Mouse (Mus musculus) midbrain, embryonic 14.5 days (tissue): ENCODE results near the gene Gm49340. TPM values are rescaled to one million over a fixed set of nuclear protein-coding genes. Genes with fewer than 3 reads are reported as not detected.
"Not testable (repeated sequence)": the region's sequence is repeated elsewhere in the genome, so short reads cannot be mapped to it uniquely, and the experiment has no call there.

Experiments used
- ATAC-seq: fragments of 200-750 bp; cut with Nextera tagmentation; 2 replicates; pipeline ENCODE4 v1.8.0; 2017; ENCODE audit warnings: moderate number of reproducible peaks, moderate library complexity; ENCODE audit not compliant: low FRiP score, low TSS enrichment
- DNase-seq: peaks from one replicate; pipeline ENCODE4 v3.0.0-alpha.2; 2015
- H3K27ac ChIP-seq: fragments of 300-500 bp; sonication (generic); replicated peaks from 2 replicates; pipeline ENCODE4 v1.5.1; 2014; ENCODE audit warnings: mild to moderate bottlenecking, low read depth, low read length, moderate library complexity
- H3K27me3 ChIP-seq: fragments of 300-500 bp; sonication (generic); 2 replicates; pipeline ENCODE4 v1.6.1; 2014; ENCODE audit warnings: low read length, control low read depth, mixed read lengths; ENCODE audit not compliant: control insufficient read depth, insufficient read depth
- H3K36me3 ChIP-seq: fragments of 300-500 bp; sonication (generic); 2 replicates; pipeline ENCODE4 v1.6.1; 2014; ENCODE audit warnings: low read length, control low read depth; ENCODE audit not compliant: control insufficient read depth, insufficient read depth
- H3K4me1 ChIP-seq: fragments of 300-500 bp; sonication (generic); 2 replicates; pipeline ENCODE4 v1.6.1; 2014; ENCODE audit warnings: mild to moderate bottlenecking, antibody characterized with exemption, low read length, control low read depth; ENCODE audit not compliant: control insufficient read depth, insufficient read depth
- H3K4me2 ChIP-seq: fragments of 300-500 bp; sonication (generic); 2 replicates; pipeline ENCODE4 v1.6.1; 2014; ENCODE audit warnings: mild to moderate bottlenecking, low read length, moderate library complexity
- H3K4me3 ChIP-seq: fragments of 300-500 bp; sonication (generic); replicated peaks from 2 replicates; pipeline ENCODE4 v1.5.1; 2014; ENCODE audit warnings: low read depth, low read length
- H3K9ac ChIP-seq: fragments of 300-500 bp; sonication (generic); replicated peaks from 2 replicates; pipeline ENCODE4 v1.6.1; 2014; ENCODE audit warnings: mild to moderate bottlenecking, low read length, moderate library complexity
- H3K9me3 ChIP-seq: fragments of 300-500 bp; sonication (generic); 2 replicates; pipeline ENCODE4 v1.6.1; 2016; ENCODE audit warnings: low read length, control low read depth, mixed read lengths; ENCODE audit not compliant: control insufficient read depth
- WGBS: fragments of 180-500 bp; shearing (Covaris S2); extraction: QIAGEN DNeasy Blood & Tissue Kit; methylation state at CpG from one replicate; pipeline ENCODE4 v1.1.7; 2014; 5-methylcytosine and 5-hydroxymethylcytosine counted together
- polyA plus RNA-seq: library from polyadenylated mRNA; unstranded; fragments of >200 nt; fragmentation: Nextera tagmentation; extraction: Ambion mirVana; gene quantifications from 2 replicates; pipeline ENCODE4 v1.2.1, GENCODE M21; 2014

Gm49340 gene
- polyA plus RNA-seq, 1 experiment from 2014 or later = not detected

GRCm38 (mm10) chr11:73318581-73318980 lies 11.0 kb upstream of the Gm49340 start:
- not testable (repeated sequence) for H3K9ac ChIP-seq, H3K27ac ChIP-seq, H3K9me3 ChIP-seq, ATAC-seq, H3K27me3 ChIP-seq, H3K36me3 ChIP-seq, H3K4me1 ChIP-seq, DNase-seq, H3K4me2 ChIP-seq, H3K4me3 ChIP-seq
- 86% methylated on average over 2 of the region's 2 CpGs for WGBS

GRCm38 (mm10) chr11:73321064-73321463 lies 8.5 kb upstream of the Gm49340 start:
- H3K27ac ChIP-seq, H3K9ac ChIP-seq, H3K27me3 ChIP-seq, ATAC-seq, H3K4me2 ChIP-seq, H3K9me3 ChIP-seq, H3K4me1 ChIP-seq, H3K36me3 ChIP-seq, H3K4me3 ChIP-seq, DNase-seq: not testable (repeated sequence)
- WGBS = 93% methylated on average over 13 of the region's 13 CpGs

- Histone ChIP-seq H3K36me3 (no peaks in the 10 kb centered on the region), H3K27me3 (no peaks in the 10 kb centered on the region), H3K27ac (no peak overlapping the region), H3K4me3 (no peak overlapping the region), H3K9ac (no peak overlapping the region), H3K4me1 (no peaks in the 10 kb centered on the region), H3K9me3 (no peaks in the 10 kb centered on the region), H3K4me2 (no peak overlapping the region)
- ATAC-seq (no peak), DNase-seq (no peak)
- WGBS = 74% methylated on average over 9 of the region's 9 CpGs
These were observed 5.4 kb upstream of the Gm49340 start for GRCm38 (mm10) chr11:73323906-73324830.

- ATAC-seq = no peak
- 73% methylated on average over 12 of the region's 12 CpGs for WGBS
- no peak for DNase-seq
These were observed 3.1 kb upstream of the Gm49340 start for GRCm38 (mm10) chr11:73326485-73326886.

GRCm38 (mm10) chr11:73327361-73327760 lies 2.2 kb upstream of the Gm49340 start:
- WGBS = 71% methylated on average over 4 of the region's 4 CpGs
- Histone ChIP-seq H3K27me3 (no peaks in the 10 kb centered on the region), H3K4me2 (no peak overlapping the region), H3K4me1 (no peaks in the 10 kb centered on the region), H3K9ac (no peak overlapping the region), H3K36me3 (no peaks in the 10 kb centered on the region), H3K9me3 (no peaks in the 10 kb centered on the region), H3K4me3 (no peak overlapping the region), H3K27ac (no peak overlapping the region)
- DNase-seq (no peak), ATAC-seq (no peak)

More at GRCm38 (mm10) chr11:73326485-73326886, 3.1 kb upstream of the Gm49340 start:
- Histone ChIP-seq H3K4me3 (no peak overlapping the region), H3K36me3 (no peaks in the 10 kb centered on the region), H3K9me3 (no peaks in the 10 kb centered on the region), H3K27ac (no peak overlapping the region), H3K27me3 (no peaks in the 10 kb centered on the region), H3K9ac (no peak overlapping the region), H3K4me1 (no peaks in the 10 kb centered on the region), H3K4me2 (no peak overlapping the region)

- Histone ChIP-seq H3K27ac (no peak overlapping the region), H3K9ac (no peak overlapping the region), H3K36me3 (no peaks in the 10 kb centered on the region), H3K9me3 (no peaks in the 10 kb centered on the region), H3K27me3 (no peaks in the 10 kb centered on the region), H3K4me1 (no peaks in the 10 kb centered on the region), H3K4me2 (no peak overlapping the region), H3K4me3 (no peak overlapping the region)
- DNase-seq (peak; percentile 27), ATAC-seq (no peak)
- 45% methylated on average over 2 of the region's 2 CpGs for WGBS
These were observed 3.8 kb downstream of the Gm49340 start for GRCm38 (mm10) chr11:73333357-73333756.

GRCm38 (mm10) chr11:73336919-73337318 lies 7.4 kb downstream of the Gm49340 start:
- DNase-seq (no peak), ATAC-seq (no peak)
- H3K4me2 ChIP-seq = no peak overlapping the region
- H3K9ac ChIP-seq = no peak overlapping the region
- H3K27ac ChIP-seq = no peak overlapping the region
- H3K4me1 ChIP-seq = no peaks in the 10 kb centered on the region
- no peak overlapping the region for H3K4me3 ChIP-seq
- WGBS = 84% methylated on average over 4 of the region's 4 CpGs
- no peaks in the 10 kb centered on the region for H3K36me3 ChIP-seq
- H3K27me3 ChIP-seq = no peaks in the 10 kb centered on the region
- H3K9me3 ChIP-seq = no peaks in the 10 kb centered on the region

- H3K4me1 ChIP-seq = no peaks in the 10 kb centered on the region
- 45% methylated on average over 3 of the region's 3 CpGs for WGBS
- H3K36me3 ChIP-seq = no peaks in the 10 kb centered on the region
- no peaks in the 10 kb centered on the region for H3K9me3 ChIP-seq
- H3K27ac ChIP-seq = no peak within 1 kb of the TSS
- H3K27me3 ChIP-seq = no peaks in the 10 kb centered on the region
- H3K4me3 ChIP-seq = no peak within 1 kb of the TSS
- no peak within 1 kb of the TSS for H3K9ac ChIP-seq
- no peak within 1 kb of the TSS for H3K4me2 ChIP-seq
- no peak for DNase-seq
- ATAC-seq = no peak
These were observed 20.9 kb downstream of the Gm49340 start, which contains the start of gene Olfr20 for GRCm38 (mm10) chr11:73350483-73350882. Olfr20 (plus strand) TSS chr11:73350783.

GRCm38 (mm10) chr11:73370946-73371345 lies 41.4 kb downstream of the Gm49340 start, which contains the start of gene Olfr376:
Olfr376 (plus strand) TSS chr11:73371246.
- no peak for ATAC-seq
- Histone ChIP-seq H3K9me3 (no peaks in the 10 kb centered on the region), H3K36me3 (no peaks in the 10 kb centered on the region), H3K9ac (no peak within 1 kb of the TSS), H3K4me2 (no peak within 1 kb of the TSS), H3K4me1 (no peaks in the 10 kb centered on the region), H3K27ac (no peak within 1 kb of the TSS), H3K27me3 (no peaks in the 10 kb centered on the region), H3K4me3 (no peak within 1 kb of the TSS)
- WGBS = 86% methylated on average over 2 of the region's 2 CpGs
- DNase-seq = no peak
